Mouse (Mus musculus) lung, postnatal 0 days (tissue): ENCODE results near the gene Wfikkn1. TPM values are rescaled to one million over a fixed set of nuclear protein-coding genes. Genes with fewer than 3 reads are reported as not detected.

Source experiments
- ATAC-seq: fragments of 200-750 bp; cut with Nextera tagmentation; 2 replicates; pipeline ENCODE4 v1.8.0; 2017; ENCODE audit warnings: moderate library complexity
- DNase-seq: peaks from one replicate; pipeline ENCODE4 v3.0.0-alpha.2; 2016; ENCODE audit warnings: low spot score
- H3K27ac ChIP-seq: fragments of 300-500 bp; sonication (generic); 2 replicates; pipeline ENCODE4 v1.5.1; 2014; ENCODE audit warnings: antibody characterized with exemption, mild to moderate bottlenecking, low read length, mixed read lengths
- H3K27me3 ChIP-seq: fragments of 300-500 bp; sonication (generic); replicated peaks from 2 replicates; pipeline ENCODE4 v1.6.1; 2014; ENCODE audit warnings: low read length, mixed read lengths; ENCODE audit not compliant: insufficient read depth
- H3K36me3 ChIP-seq: fragments of 300-500 bp; sonication (generic); 2 replicates; pipeline ENCODE4 v1.6.1; 2014; ENCODE audit warnings: low read length, mixed read lengths; ENCODE audit not compliant: insufficient read depth
- H3K4me1 ChIP-seq: fragments of 300-500 bp; sonication (generic); 2 replicates; pipeline ENCODE4 v1.6.1; 2014; ENCODE audit warnings: antibody characterized with exemption, low read depth, low read length, mixed read lengths; ENCODE audit not compliant: insufficient read depth
- H3K4me2 ChIP-seq: fragments of 300-500 bp; sonication (generic); replicated peaks from 2 replicates; pipeline ENCODE4 v1.6.1; 2014; ENCODE audit warnings: low read depth, mild to moderate bottlenecking, low read length, moderate library complexity, mixed read lengths
- H3K4me3 ChIP-seq: fragments of 300-500 bp; sonication (generic); 2 replicates; pipeline ENCODE4 v1.5.1; 2014; ENCODE audit warnings: low read depth, low read length
- H3K9ac ChIP-seq: fragments of 300-500 bp; sonication (generic); replicated peaks from 2 replicates; pipeline ENCODE4 v1.6.1; 2014; ENCODE audit warnings: low read depth, mild to moderate bottlenecking
- H3K9me3 ChIP-seq: fragments of 300-500 bp; sonication (generic); 2 replicates; pipeline ENCODE4 v1.6.1; 2016; ENCODE audit warnings: low read length, mixed read lengths
- CTCF ChIP-seq: IDR thresholded peaks from 2 replicates; pipeline ENCODE4 v1.5.1; 2016; ENCODE audit warnings: antibody characterized with exemption, mild to moderate bottlenecking
- EP300 ChIP-seq: IDR thresholded peaks from 2 replicates; pipeline ENCODE4 v1.6.1; 2016; ENCODE audit warnings: antibody characterized with exemption, mild to moderate bottlenecking, control low read depth
- WGBS: fragments of 180-500 bp; shearing (Covaris S2); extraction: QIAGEN DNeasy Blood & Tissue Kit; methylation state at CpG from one replicate; pipeline ENCODE4 v1.1.7; 2014; 5-methylcytosine and 5-hydroxymethylcytosine counted together
- polyA plus RNA-seq: library from polyadenylated mRNA; unstranded; fragments of >200 nt; fragmentation: Nextera tagmentation; extraction: Ambion mirVana; gene quantifications from 2 replicates; pipeline ENCODE4 v1.2.1, GENCODE M21; 2015

Wfikkn1 gene
- polyA plus RNA-seq, 1 experiment from 2014 or later: 0.26 TPM

GRCm38 (mm10) chr17:25887467-25887866 lies 6.8 kb upstream of the Wfikkn1 start:
- DNase-seq (peak; percentile 56), ATAC-seq (peak; percentile 73)
- no peaks in the 10 kb centered on the region for H3K9me3 ChIP-seq
- TF ChIP-seq EP300: peak; percentile 76
- TF ChIP-seq CTCF: no peak
- no peaks in the 10 kb centered on the region for H3K4me1 ChIP-seq
- H3K4me2 ChIP-seq: no peak overlapping the region
- no peak overlapping the region for H3K9ac ChIP-seq
- no peak overlapping the region for H3K4me3 ChIP-seq
- peaks cover 9% of the 10 kb centered on the region; the same call in 1 of the 2 replicates for H3K36me3 ChIP-seq
- no peak overlapping the region for H3K27ac ChIP-seq
- WGBS: 55% methylated on average over 10 of the region's 10 CpGs
- H3K27me3 ChIP-seq: no peaks in the 10 kb centered on the region

DNA sequence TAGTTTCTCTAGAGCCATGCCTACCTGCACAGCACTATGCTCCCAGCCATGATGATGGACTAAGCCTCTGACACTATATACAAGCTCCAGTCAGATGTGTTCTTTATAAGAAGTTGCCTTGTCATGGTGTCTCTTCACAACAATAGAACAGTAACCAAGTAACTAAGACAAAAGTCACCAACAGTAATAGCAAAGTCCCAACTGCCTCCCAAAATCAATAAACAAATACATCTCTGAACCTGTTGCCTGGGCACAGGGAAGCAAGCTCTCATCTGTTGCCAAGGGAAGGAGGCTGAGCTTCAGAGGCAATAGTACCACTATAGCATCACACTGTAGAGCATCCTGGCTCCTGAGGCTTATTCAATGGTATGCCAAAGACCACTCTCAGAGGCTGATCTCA lies 6.1 kb upstream of the Wfikkn1 start:
- H3K27me3 ChIP-seq: no peaks in the 10 kb centered on the region
- H3K36me3 ChIP-seq: peaks cover 9% of the 10 kb centered on the region; the same call in 1 of the 2 replicates
- no peak overlapping the region for H3K4me2 ChIP-seq
- H3K27ac ChIP-seq: no peak overlapping the region
- no peaks in the 10 kb centered on the region for H3K9me3 ChIP-seq
- H3K9ac ChIP-seq: no peak overlapping the region
- TF ChIP-seq CTCF (no peak), EP300 (no peak)
- no peak overlapping the region for H3K4me3 ChIP-seq
- no peak for DNase-seq
- no peak for ATAC-seq
- no peaks in the 10 kb centered on the region for H3K4me1 ChIP-seq

DNA sequence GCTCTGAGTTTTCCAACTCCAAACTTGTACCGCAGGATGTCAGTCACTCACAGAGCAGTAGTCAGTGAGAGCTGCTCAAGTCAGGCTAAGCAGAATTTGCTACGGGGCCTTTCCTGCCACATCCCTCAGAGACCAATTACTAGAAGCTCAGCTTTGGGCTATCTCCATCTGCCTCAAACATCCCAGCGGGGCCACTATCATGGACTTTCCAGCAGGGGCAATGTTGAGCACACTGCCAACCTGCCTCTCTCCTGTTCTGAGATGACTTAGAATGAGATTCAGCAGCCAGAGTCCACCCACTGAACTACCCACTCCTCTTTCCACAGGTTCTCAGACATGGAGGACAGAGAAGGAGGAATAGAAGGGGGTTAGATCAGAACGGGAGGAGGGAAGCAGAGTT lies 5.0 kb upstream of the Wfikkn1 start:
- TF ChIP-seq CTCF (peak; percentile 61), EP300 (no peak)
- Histone ChIP-seq H3K4me1 (no peaks in the 10 kb centered on the region), H3K9me3 (no peaks in the 10 kb centered on the region), H3K9ac (no peak overlapping the region), H3K27ac (no peak overlapping the region), H3K4me3 (no peak overlapping the region), H3K36me3 (peaks cover 9% of the 10 kb centered on the region; the same call in 1 of the 2 replicates), H3K4me2 (no peak overlapping the region), H3K27me3 (no peaks in the 10 kb centered on the region)
- 71% methylated on average over 4 of the region's 4 CpGs for WGBS
- no peak for ATAC-seq
- DNase-seq: no peak

- Histone ChIP-seq H3K4me2 (no peak overlapping the region), H3K27ac (no peak overlapping the region), H3K27me3 (no peaks in the 10 kb centered on the region), H3K36me3 (peaks cover 9% of the 10 kb centered on the region; the same call in 1 of the 2 replicates), H3K4me1 (no peaks in the 10 kb centered on the region), H3K4me3 (no peak overlapping the region), H3K9ac (no peak overlapping the region), H3K9me3 (no peaks in the 10 kb centered on the region)
- TF ChIP-seq EP300 (no peak), CTCF (peak; percentile 14)
- ATAC-seq: no peak
- WGBS: 94% methylated on average over 3 of the region's 3 CpGs
- DNase-seq: no peak
Measured at GRCm38 (mm10) chr17:25883824-25884223, 3.2 kb upstream of the Wfikkn1 start.

GRCm38 (mm10) chr17:25883268-25883667 lies 2.6 kb upstream of the Wfikkn1 start:
- Histone ChIP-seq H3K4me2 (no peak overlapping the region), H3K36me3 (peaks cover 9% of the 10 kb centered on the region; the same call in 1 of the 2 replicates), H3K4me1 (no peaks in the 10 kb centered on the region), H3K27ac (no peak overlapping the region), H3K4me3 (no peak overlapping the region), H3K27me3 (no peaks in the 10 kb centered on the region), H3K9ac (no peak overlapping the region), H3K9me3 (no peaks in the 10 kb centered on the region)
- no peak for ATAC-seq
- WGBS: 86% methylated on average over 8 of the region's 8 CpGs
- no peak for DNase-seq
- no peak for TF ChIP-seq EP300
- TF ChIP-seq CTCF: no peak

DNA sequence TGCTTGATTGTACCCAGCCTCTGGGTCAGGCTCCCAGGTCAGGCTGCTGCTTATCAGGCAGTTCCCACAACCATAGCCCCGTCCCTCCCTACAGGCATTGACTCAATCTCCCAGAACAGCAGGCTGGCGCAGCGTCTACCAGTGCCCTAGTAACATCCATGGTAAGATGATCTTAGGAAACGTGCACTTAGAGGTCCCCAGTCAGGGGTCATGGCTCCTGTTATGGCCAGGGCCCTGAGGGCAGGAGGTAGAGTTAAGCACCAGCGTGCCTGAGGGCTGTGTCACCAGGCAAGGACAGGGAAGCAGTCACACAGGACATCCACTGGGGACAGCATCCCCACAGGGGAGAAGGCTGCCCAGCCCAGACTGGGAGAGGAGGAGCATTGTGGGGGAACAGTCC lies 1.6 kb upstream of the Wfikkn1 start:
- Histone ChIP-seq H3K9ac (no peak overlapping the region), H3K9me3 (no peaks in the 10 kb centered on the region), H3K27ac (no peak overlapping the region), H3K4me3 (no peak overlapping the region), H3K36me3 (peaks cover 9% of the 10 kb centered on the region; the same call in 1 of the 2 replicates), H3K4me1 (no peaks in the 10 kb centered on the region), H3K27me3 (no peaks in the 10 kb centered on the region), H3K4me2 (no peak overlapping the region)
- 49% methylated on average over 5 of the region's 5 CpGs for WGBS
- TF ChIP-seq CTCF (peak; percentile 33), EP300 (no peak)
- no peak for DNase-seq
- ATAC-seq: no peak

DNA sequence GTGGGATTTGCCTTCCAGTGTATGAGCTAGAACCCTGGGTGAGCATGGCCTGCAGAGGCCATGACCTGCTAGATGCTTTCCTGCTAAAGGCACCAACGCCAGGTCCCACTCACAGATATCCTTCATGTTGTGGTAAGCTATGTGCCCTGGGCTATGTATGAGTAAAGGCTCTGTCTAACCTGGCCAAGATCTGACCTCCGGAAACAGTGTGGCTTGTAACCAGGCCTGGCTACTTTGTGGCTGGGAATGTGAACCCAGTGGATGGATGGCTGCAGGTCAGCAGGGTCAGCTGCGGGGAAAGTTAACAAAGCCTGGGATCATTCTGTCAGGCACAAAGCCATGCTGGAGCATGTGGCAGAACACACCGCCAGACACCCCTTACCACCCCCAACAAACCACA lies 1.0 kb upstream of the Wfikkn1 start:
- TF ChIP-seq EP300 (no peak), CTCF (no peak)
- Histone ChIP-seq H3K4me2 (no peak overlapping the region), H3K36me3 (peaks cover 9% of the 10 kb centered on the region; the same call in 1 of the 2 replicates), H3K4me1 (no peaks in the 10 kb centered on the region), H3K9me3 (no peaks in the 10 kb centered on the region), H3K4me3 (no peak overlapping the region), H3K9ac (no peak overlapping the region), H3K27ac (no peak overlapping the region), H3K27me3 (no peaks in the 10 kb centered on the region)
- ATAC-seq (no peak), DNase-seq (no peak)
- WGBS: 52% methylated on average over 4 of the region's 4 CpGs
